Mouse (Mus musculus): ENCODE results near the gene Cenpv.

The Cenpv gene

DNA sequence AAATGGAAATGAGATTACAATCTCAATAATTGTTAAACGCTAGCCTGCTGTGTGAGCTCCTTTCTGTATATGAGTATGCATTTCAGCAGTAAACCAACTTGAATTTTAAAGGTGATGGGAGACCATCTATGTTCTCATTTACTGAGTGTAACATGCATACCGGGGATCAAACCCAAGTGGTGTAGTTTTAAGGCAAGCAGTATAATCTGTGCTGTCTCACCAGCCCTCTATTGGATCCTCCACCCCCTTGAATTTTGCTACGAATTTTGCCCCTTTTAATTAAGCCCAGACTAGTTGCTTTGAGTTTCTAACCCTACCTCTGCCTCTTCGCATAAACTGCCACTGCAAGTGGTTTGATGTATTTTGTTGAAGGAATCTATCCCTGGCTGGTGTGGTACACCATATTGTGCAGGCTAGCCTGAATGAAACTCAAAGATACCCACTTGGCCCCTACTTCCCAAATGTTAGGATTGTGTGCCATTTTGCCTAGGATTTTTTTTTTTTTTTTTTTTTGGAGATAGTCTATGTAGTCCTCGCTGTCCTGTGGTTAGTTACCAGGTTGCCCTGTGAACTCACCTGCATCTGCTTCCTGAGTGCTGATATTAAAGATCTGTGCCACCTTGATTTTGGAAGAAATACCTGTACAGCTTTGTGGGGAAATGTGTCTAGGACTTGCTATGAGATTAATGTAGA lies 15.2 kb upstream of the Cenpv start:
- in situ Hi-C loops (cut with MboI, MseI), result no loop called here

DNA sequence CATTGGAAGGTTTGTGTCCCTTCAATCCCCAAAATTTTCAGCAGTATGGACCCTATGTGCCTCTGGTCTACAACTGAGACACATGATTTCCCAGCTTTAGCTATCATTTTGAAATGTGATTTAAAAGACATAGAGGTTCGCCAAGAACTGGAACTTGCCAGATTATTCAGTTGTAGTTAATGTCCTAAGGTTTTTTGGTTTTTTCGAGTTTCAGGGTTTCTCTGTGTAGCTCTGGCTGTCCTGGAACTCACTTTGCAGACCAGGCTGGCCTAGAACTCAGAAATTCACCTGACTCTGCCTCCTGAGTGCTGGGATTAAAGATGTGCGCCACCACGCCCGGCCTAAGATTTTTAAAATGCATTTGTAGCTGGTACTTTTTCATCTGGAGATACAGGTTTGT lies 14.6 kb upstream of the Cenpv start:
- in situ Hi-C loops (cut with MboI, MseI), result no loop called here

- in situ Hi-C loops (cut with MboI, MseI), result no loop called here
These were observed 14.1 kb upstream of the Cenpv start for GRCm38 (mm10) chr11:62553186-62553585.

GRCm38 (mm10) chr11:62551226-62552119 lies 12.4 kb upstream of the Cenpv start:
- in situ Hi-C loops (cut with MboI, MseI), result no loop called here

GRCm38 (mm10) chr11:62550727-62551225 lies 11.7 kb upstream of the Cenpv start, which contains the start of gene Ubb:
Gene Ubb, plus strand, starts transcription at chr11:62551171.
- in situ Hi-C loops (cut with MboI, MseI), result no loop called here

DNA sequence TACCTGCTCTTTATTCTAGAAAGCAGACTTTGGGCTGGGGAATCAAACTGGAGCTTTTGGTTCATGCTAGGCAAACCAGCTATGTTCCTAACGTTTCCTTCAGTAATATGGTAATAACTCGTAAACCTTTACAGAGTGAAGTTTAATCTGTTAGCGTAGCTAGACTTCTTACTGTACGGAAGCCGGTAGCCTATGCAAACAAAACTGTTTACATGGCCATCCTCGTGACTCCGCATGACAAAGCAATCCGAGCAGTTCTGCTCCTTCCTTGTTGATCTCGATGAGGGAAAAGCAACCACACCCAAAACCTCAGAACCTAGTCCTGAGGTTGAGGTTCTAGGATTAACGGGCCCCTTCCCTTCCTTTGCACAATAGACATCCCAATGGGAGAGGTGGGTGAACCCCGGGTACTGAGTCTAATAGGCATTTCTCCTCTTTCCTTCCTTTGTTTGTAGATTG lies 11.2 kb upstream of the Cenpv start:
- in situ Hi-C loops (cut with MboI, MseI), result no loop called here

DNA sequence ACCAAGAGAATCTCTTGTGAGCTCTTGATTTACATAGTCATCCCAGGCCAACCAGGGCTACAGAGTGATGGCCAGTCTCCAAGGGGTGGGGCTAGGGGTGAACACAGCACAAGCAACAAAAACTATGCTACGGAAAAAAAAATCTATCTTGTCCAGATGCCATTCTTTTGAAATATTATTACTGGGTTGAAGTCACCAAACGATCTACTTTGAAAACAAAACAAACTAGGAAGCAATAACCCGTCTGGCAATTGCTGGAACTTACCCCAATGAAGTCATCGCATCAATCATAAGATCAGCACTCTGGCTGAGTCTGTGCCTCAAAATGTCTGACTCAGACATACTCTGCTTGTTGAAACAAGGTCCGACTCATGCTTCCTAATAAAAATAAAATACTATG lies 10.7 kb upstream of the Cenpv start:
- in situ Hi-C loops (cut with MboI, MseI), result no loop called here

GRCm38 (mm10) chr11:62543991-62544390 lies 4.9 kb upstream of the Cenpv start:
- in situ Hi-C loops (cut with MboI, MseI), result no loop called here

DNA sequence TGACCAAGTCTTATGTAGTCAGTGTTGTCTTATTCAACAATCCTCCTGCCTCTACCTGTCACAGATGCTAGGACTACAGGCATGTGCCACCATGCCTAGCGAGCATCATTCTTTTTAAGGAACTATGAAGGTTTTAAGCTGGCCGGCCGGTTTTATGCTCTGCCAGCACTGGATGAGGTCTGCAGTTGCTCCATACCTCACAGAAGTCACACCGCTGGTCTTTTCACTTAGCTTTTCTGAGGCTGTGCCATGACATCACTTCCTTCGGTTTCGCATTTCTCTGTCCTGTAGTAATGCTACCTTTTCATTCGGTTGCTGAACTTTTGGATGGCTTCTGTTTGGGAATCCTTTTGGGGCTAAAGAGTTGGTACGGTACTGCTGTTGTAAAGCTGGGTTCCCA lies 2.5 kb upstream of the Cenpv start:
- in situ Hi-C loops (cut with MboI, MseI), result no loop called here

GRCm38 (mm10) chr11:62540969-62541368 lies 1.9 kb upstream of the Cenpv start:
- in situ Hi-C loops (cut with MboI, MseI), result no loop called here

DNA sequence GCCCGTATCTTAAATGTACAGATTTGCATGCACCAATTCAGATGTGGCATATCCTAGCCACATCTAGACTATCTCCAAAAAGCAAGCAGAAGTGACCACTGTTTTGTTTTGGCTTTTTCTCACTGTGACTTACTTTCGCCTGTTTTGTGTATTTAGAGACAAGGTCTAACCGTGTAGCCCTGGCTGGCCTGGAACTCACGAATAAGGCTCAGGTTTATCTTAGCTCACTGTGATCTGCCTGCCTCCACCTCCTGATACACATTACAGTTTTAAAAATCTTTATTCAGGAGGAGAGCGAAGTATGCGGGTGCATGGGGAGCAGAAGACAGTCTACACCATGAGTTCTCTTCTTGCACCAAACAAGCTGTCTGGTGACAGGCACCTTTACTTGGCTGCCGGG lies 1.1 kb upstream of the Cenpv start:
- in situ Hi-C loops (cut with MboI, MseI), result no loop called here

DNA sequence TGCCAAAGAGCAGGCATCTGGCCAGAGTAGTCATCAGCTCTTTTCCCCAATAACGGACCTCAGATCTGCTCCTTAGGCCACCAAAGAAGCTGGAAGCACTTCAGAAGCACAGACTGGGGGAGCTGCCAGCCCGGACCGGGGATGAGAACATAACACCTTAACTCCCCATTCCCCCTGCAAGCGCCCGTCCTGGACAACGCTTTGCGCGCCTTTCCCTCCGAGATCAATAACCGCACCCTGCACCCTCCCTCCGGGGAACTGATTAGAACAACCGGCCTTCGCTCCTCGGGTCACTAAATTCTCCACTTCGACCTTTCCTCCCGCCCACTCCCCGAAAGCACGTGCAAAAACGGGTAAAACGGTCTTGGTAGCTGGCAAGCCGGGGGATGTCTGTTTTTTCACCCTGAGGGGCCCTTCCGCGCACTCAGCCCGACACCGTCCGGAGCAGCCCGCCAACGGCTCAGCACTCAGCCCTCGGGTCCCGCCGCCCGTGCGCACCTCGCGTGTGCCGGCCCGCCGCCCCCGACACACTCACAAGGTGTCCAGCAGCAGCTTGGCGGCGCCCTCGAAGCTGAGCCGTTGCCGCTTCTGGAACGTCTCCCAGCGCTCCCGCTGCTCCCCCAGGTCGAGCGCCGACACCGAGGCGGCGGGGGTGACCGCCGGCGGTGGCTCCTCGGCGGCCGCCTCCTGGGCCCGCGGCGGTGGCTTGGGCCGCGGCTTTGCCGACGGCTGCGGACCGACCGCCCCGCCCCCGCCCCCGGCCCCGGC lies 556 bp downstream of the Cenpv start:
- in situ Hi-C loops (cut with MboI, MseI), result no loop called here

- in situ Hi-C loops (cut with MboI, MseI), result no loop called here
These were observed 1.5 kb downstream of the Cenpv start for GRCm38 (mm10) chr11:62537590-62537989.

GRCm38 (mm10) chr11:62537089-62537488 lies 2.0 kb downstream of the Cenpv start:
- in situ Hi-C loops (cut with MboI, MseI), result no loop called here

GRCm38 (mm10) chr11:62522283-62522682 lies 16.8 kb downstream of the Cenpv start:
- in situ Hi-C loops (cut with MboI, MseI), result no loop called here

GRCm38 (mm10) chr11:62518991-62519390 lies 20.1 kb downstream of the Cenpv start:
- in situ Hi-C loops (cut with MboI, MseI), result no loop called here

DNA sequence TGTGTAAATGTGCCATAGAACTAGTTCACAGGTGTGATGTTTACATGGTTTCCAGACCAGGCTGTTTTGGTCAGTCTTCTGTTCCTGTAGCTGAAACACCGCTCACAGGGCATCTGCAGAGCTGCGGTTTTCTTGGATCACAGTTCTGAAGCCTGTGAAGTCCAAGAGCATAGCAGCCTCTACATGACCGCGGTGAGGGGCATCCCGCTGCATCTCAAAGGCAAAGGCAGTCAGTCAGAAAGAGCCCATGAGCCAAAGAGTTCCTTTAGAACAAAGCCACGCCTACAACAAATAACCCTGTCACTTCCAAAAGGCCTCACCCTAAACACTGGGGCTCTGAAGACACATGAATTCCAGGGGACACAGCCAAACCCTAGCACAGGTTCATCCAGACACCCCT lies 25.8 kb downstream of the Cenpv start:
- in situ Hi-C loops (cut with MboI, MseI), result no loop called here

- in situ Hi-C loops (cut with MboI, MseI), result no loop called here
These were observed 26.5 kb downstream of the Cenpv start for GRCm38 (mm10) chr11:62512529-62513080.

DNA sequence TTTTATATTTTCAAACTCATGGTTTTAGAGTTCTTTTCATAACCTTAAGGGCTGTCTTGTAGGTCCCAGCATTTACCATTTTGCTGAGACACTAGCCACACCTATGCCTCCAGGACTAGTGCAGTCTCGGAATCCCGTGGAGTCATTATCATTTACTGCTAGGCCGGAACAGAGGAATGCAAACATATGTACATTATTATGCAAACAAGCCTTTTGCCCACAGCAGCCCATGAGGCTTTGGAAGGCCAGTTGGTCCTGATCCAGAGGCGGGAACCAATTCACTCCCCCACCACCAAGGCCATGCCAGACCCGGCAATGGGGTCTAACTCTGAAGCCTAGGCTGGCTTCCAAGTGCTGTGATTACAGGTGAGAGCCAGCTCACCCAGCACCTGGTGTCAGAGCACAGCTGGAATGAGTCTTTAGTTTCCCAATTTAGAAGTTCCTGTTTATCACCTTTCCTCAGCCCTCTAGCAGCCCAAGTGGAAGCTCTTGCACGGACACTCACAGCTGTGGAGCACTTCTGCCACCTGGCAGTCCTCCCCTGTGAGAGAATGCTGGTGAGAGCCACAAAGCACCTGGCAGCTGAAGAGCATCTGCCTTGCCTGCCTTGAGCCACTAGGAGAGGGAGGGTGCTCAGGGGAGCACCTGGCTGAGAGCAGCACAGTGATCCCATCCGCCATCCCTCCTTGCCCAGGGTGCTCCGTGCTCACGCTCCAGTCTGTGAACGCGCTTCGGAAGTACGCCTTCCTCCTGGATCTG lies 27.4 kb downstream of the Cenpv start:
- in situ Hi-C loops (cut with MboI, MseI), result no loop called here

DNA sequence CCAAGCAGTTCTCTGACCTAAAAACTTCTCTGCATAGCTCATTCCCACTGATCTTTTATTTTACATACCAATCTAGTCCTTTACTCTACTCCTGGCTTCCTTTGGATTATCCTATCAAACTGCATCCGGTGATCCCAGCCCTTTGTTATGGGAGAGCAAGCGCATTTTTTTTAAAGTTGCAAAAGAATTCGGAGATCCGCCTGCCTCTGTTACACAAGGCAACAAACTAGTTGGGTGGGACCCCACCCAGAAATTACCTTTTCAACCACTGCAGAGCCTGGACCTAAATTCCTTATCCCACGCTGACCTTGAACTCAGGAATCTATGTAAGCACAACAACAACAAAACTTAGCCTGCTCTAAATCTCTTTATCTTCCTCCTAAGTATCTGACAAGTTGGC lies 28.1 kb downstream of the Cenpv start:
- in situ Hi-C loops (cut with MboI, MseI), result no loop called here

GRCm38 (mm10) chr11:62509571-62509970 lies 29.5 kb downstream of the Cenpv start:
- in situ Hi-C loops (cut with MboI, MseI), result no loop called here

All from T-helper 1 cell (primary cell).